Mouse (Mus musculus): ENCODE data around the gene Rplp0. TPM values are rescaled to one million over a fixed set of nuclear protein-coding genes. Genes with fewer than 3 reads are reported as not detected.
A peak's percentile ranks its signal among the peaks of the same experiment; 100 is the strongest.

Gene Rplp0
- polyA plus RNA-seq (2021), result 1,079 TPM

DNA sequence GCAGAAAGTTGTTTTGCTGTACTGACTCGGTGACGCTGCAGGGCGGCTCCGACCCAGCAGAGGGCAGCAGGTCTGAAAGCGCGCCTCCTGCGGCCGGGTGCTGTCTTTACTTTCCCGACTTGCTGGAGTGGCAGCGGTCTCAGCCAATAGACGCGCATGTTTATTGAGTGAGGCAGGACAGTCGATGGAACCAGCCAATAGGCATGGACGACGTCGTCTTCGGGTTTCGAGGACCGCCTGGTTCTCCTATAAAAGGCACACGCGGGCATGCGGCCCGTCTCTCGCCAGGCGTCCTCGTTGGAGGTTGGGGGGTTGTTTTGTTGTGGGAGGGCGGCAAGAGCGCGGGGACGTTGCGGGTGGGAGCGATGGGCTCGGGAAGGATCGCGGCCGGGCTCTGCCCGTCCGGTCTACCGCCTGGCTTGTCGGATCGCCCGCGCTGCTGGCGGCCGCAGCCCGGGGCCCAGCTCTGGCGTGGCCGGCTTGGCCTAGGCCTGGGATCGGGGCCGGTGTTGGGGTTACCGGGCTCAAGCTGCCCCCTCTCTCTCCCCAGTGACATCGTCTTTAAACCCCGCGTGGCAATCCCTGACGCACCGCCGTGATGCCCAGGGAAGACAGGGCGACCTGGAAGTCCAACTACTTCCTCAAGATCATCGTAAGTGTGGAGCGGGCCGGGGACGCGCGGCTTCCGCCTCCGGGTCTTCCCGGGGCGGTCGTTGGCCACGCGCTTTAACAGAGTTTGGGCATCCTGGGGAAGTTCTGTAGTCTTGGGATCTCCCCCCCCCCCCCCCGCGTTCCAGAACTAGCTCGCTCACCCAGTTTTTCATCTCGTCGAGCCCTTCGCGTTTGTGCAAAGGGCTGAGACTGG, at the start of gene Rplp0:
TSS of gene Rplp0 (plus strand) at position 231 of the 865 bp plus-strand sequence.
- in situ Hi-C loops (cut with MboI; ENCODE audit: low pct_unique_long_range_greater_than_20kb), result no loop called here
- peak; percentile 98 for DNase-seq (ENCODE audit: low read depth, low spot score)
- CTCF ChIA-PET, result interaction anchor here (1.0 to 1.3 kb wide), 4 partner anchors 14 to 51 kb away, joined by 3 to 4 read pairs (median 3); no protein-coding TSS in a partner anchor
- peak; percentile 98 for ATAC-seq
- POLR2A ChIA-PET, result interaction anchor here (0.6 to 1.7 kb wide), 11 partner anchors 9 to 401 kb away, joined by 3 to 7 read pairs (median 4); partner anchors contain the start of genes Mlec and Rab35
- no peaks in the 10 kb centered on the region for H3K27me3 ChIP-seq
- TF ChIP-seq CTCF (IDR thresholded peaks at IDR 0.05), result no peak

DNA sequence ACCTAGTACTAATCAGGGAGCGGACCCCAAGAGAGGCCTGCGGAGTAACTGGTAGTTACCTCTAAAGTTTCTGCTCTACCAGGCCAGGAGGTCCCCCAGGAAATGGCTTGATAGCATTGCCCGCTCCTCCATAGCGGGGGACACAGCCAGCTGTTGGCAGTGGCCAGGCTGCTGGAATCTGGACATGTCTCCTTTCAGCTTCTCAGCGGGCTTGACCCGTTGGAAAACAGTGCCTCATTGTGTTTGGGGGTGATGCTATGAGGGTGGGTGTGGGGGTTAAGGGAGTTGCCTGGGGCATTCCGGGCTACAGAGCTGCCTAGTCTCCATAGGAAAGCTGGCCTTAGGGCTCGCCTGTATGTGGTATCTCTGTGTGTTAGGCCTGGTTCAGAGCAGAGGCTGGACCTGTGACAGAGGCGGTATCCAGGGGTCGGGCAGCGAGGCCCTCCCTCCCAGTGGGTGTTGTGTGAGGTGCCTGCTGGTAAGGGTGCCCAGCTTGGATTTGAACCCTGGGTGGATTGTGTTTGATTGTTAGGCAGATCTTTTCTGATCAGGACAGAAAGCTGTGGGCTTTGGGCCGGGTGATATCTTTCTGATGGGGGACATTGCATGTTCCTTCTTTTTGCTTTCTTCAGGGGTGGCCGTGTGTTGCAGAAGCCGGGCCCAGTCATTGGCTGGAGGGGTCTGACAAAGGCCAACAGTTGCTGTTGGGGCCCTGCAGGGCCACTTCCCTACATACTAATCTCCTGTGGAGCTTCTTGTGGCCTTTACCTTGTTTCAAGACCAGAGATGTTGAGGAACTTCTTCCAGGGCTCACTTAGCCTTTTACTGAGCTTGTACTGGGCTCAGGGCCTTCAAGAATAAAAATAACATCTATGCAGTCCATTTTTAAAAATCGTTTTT, 49.2 kb upstream of the Rplp0 start:
- DNase-seq (ENCODE audit: low read depth, low spot score) (no peak), ATAC-seq (no peak)
- TF ChIP-seq CTCF (IDR thresholded peaks at IDR 0.05), result no peak
- in situ Hi-C loops (cut with MboI; ENCODE audit: low pct_unique_long_range_greater_than_20kb), result loop anchor here (25.0 kb wide), 1 partner anchor 1523 kb away; the partner anchor contains the start of gene Ssh1
- ChIA-PET CTCF (interaction anchor here (1.2 to 12.8 kb wide), 5 partner anchors 13 to 49 kb away, joined by 3 to 160 read pairs (median 21); partner anchors contain the start of gene Rplp0), POLR2A (interaction anchor here (1.0 to 7.4 kb wide), 5 partner anchors 11 to 54 kb away, joined by 3 to 80 read pairs (median 3); no protein-coding TSS in a partner anchor)
- no peaks in the 10 kb centered on the region for H3K27me3 ChIP-seq

DNA sequence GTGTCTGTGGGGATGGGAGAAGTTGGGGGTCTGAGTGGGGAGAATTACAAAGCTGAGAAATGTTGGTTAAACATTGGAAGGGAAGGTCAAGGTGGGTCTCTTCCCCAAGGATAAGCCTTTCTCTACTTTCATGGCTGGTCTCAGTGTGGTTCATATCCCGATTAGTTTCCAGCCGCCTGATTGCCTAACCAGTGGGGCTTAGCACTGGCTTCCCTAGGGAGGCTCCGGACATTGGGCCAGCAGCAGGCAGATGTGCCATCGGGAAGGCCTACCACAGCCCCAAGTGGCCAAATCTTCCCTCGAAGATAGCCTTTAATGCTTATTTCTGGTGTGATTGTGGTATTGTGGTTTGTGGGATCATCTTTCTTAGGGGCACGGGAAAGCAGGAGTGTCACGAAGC, 46.9 kb upstream of the Rplp0 start:
- no peak for TF ChIP-seq CTCF (IDR thresholded peaks at IDR 0.05)
- CTCF ChIA-PET, result interaction anchor here (6.8 to 12.8 kb wide), 2 partner anchors 11 to 27 kb away, joined by 48 to 160 read pairs; no protein-coding TSS in a partner anchor
- H3K27me3 ChIP-seq, result no peaks in the 10 kb centered on the region
- POLR2A ChIA-PET, result interaction anchor here (1.2 kb wide), 1 partner anchor 22 kb away, joined by 3 read pairs; no protein-coding TSS in a partner anchor
- ATAC-seq (no peak), DNase-seq (ENCODE audit: low read depth, low spot score) (no peak)
- in situ Hi-C loops (cut with MboI; ENCODE audit: low pct_unique_long_range_greater_than_20kb), result loop anchor here (25.0 kb wide), 1 partner anchor 1525 kb away; the partner anchor contains the start of gene Ssh1

DNA sequence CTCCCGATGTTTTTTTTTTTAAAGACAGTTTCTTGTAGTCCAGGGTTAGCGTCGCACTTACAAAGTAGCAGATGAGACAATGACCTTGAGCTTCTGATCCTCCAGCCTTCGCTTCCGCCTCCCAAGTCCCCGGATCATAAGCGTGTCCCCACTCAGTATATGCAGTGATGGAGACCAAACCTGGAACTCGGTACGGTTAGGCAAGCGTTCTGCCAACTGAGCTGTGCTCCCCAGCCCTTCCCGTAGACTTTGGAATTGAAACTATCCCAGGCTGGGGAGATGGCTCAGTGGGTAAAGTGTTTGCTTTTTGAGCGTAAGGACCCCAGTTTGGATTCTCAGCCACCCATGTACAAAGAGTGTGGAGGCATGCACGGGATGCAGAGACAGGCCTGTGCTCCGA, 46.0 kb upstream of the Rplp0 start:
- no peaks in the 10 kb centered on the region for H3K27me3 ChIP-seq
- no peak for TF ChIP-seq CTCF (IDR thresholded peaks at IDR 0.05)
- ChIA-PET CTCF (interaction anchor here (6.8 kb wide), 1 partner anchor 10 kb away, joined by 48 read pairs; no protein-coding TSS in a partner anchor), POLR2A (interaction anchor here (0.7 kb wide), 1 partner anchor 14 kb away, joined by 3 read pairs; no protein-coding TSS in a partner anchor)
- ATAC-seq (no peak), DNase-seq (ENCODE audit: low read depth, low spot score) (no peak)
- in situ Hi-C loops (cut with MboI; ENCODE audit: low pct_unique_long_range_greater_than_20kb), result loop anchor here (25.0 kb wide), 1 partner anchor 1526 kb away; the partner anchor contains the start of gene Ssh1

DNA sequence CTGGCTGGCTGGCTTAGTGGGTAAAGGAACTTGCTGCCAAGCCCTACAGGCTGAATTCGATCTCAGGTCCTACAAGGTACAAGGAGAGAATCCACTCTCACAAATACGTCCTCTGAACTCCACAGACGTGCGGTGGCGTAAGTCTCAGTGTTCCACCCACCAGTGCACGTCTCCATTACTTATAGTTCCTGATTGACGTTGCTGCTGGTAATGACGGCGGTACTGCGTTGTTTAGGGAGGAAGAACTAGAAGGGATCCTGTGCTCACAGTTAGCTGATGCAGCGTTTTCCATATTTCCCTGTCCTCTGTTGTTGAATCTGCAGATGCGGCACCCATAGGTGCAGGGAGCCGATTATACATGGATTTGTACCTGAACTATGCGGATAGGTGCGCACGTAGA, 45.5 kb upstream of the Rplp0 start:
- CTCF ChIA-PET, result interaction anchor here (6.8 kb wide), 1 partner anchor 9 kb away, joined by 48 read pairs; no protein-coding TSS in a partner anchor
- ATAC-seq, result no peak
- POLR2A ChIA-PET, result interaction anchor here (0.7 kb wide), 1 partner anchor 13 kb away, joined by 3 read pairs; no protein-coding TSS in a partner anchor

DNA sequence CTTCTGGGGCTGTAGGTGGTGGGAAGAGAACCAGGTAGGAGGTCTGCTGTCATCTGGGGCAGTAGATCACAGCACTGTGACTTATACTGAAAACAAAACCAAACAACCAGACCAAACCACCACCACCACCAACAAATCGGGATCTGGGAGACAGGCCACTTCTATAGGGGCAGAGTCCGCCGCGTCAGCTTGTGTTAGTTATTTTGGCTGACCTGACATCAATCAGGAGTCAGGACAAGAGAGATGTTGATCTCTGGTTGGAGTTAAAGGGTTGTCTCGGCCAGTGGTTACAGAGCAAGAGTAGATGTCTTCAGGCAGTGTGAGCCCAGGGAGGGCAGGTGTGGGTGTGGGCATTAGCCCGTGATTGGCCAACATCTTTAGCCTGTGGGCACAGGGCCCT, 44.9 kb upstream of the Rplp0 start:
- no peak for ATAC-seq
- ChIA-PET POLR2A (interaction anchor here (0.8 to 1.0 kb wide), 2 partner anchors 10 to 24 kb away, joined by 3 to 4 read pairs; no protein-coding TSS in a partner anchor), CTCF (interaction anchor here (1.1 to 2.6 kb wide), 3 partner anchors 9 to 43 kb away, joined by 3 to 15 read pairs (median 4); no protein-coding TSS in a partner anchor)
- DNase-seq (ENCODE audit: low read depth, low spot score), result no peak
- H3K27me3 ChIP-seq, result no peaks in the 10 kb centered on the region
- TF ChIP-seq CTCF (IDR thresholded peaks at IDR 0.05), result no peak
- in situ Hi-C loops (cut with MboI; ENCODE audit: low pct_unique_long_range_greater_than_20kb), result loop anchor here (25.0 kb wide), 1 partner anchor 1527 kb away; the partner anchor contains the start of gene Ssh1

More for the DNA sequence above, 45.5 kb upstream of the Rplp0 start:
- no peaks in the 10 kb centered on the region for H3K27me3 ChIP-seq
- TF ChIP-seq CTCF (IDR thresholded peaks at IDR 0.05), result no peak
- in situ Hi-C loops (cut with MboI; ENCODE audit: low pct_unique_long_range_greater_than_20kb), result loop anchor here (25.0 kb wide), 1 partner anchor 1526 kb away; the partner anchor contains the start of gene Ssh1
- no peak for DNase-seq (ENCODE audit: low read depth, low spot score)

DNA sequence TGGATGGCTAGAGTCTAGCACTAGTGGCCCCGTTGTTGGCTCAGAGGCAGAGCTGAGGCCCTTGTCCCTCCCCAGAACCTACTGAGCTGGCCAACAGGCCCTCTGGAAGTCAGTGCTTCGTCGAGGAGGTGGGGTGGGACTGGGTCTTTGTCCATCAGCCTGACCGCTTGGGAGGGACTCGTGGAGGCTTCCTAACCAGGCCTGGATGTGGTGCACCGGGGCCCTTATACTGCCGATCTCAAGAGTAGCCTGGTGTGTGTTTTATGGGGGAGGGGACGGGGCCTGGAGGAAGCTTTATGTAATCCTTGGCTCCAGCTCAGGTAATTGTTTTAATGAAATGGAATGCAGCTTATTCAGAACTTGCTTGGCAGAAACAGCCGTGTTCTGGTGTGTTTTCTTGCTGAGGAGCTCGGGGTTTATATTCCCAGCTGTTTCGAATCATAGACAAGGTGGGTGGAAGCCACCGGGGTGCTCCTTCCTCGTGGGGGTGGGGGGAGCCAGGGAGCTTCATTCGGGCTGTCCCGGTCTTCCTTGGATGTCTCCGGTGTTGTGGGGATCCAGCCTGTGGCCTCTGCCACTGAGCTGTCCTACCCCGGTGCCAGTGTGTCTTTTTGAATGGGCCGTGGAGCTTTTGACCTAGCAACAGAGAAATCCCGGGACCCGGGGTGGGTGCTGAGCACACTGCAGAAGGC, 44.2 kb upstream of the Rplp0 start:
- in situ Hi-C loops (cut with MboI; ENCODE audit: low pct_unique_long_range_greater_than_20kb), result loop anchor here (25.0 kb wide), 1 partner anchor 1528 kb away; the partner anchor contains the start of gene Ssh1
- CTCF ChIA-PET, result interaction anchor here (0.8 to 2.6 kb wide), 5 partner anchors 9 to 44 kb away, joined by 3 to 15 read pairs (median 3); no protein-coding TSS in a partner anchor
- ATAC-seq (peak; percentile 59), DNase-seq (ENCODE audit: low read depth, low spot score) (no peak)
- POLR2A ChIA-PET, result interaction anchor here (0.8 to 1.0 kb wide), 2 partner anchors 10 to 23 kb away, joined by 3 to 4 read pairs; no protein-coding TSS in a partner anchor
- no peak for TF ChIP-seq CTCF (IDR thresholded peaks at IDR 0.05)
- H3K27me3 ChIP-seq, result no peaks in the 10 kb centered on the region

DNA sequence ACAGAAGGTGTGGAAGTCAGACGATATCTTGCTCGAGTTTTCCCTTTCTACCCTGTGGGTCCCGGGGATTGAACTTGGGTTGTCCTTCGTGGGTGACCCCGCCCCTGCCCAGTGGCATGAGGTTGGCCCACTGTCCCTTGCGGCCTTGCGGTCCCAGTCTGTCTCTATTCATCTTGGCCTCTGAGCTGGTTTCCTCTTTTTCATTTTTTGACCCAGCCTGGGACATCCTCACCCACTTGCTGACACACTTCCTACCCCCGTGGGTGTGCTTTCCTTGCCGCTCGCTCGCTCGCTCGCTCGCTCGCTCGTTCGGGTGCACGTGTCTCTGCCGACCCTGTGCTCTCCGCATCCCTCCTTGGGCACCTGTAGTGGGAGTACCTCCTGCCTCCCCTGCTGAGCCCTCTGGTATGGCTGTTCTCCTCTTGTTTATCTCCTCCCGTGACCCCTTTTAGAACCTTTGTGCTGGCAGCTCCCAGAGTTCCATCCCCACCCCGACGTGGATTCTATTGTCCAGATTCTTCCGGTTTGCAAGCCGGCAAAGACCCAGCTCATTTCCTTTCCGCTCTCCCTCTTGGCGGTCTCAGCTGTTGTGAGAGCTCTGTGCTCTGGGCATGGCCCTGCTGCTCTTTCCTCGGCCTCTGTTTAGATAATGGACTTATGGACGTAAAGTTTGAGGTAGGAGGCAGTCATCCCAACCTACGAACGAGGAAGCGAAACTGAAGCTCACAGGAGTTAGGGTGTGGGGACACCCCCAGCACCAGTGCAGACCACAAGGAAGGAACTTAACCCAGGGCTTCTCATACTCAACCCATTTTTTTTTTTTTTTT, 43.0 kb upstream of the Rplp0 start:
- in situ Hi-C loops (cut with MboI; ENCODE audit: low pct_unique_long_range_greater_than_20kb), result loop anchor here (25.0 kb wide), 1 partner anchor 1529 kb away; the partner anchor contains the start of gene Ssh1
- TF ChIP-seq CTCF (IDR thresholded peaks at IDR 0.05), result no peak
- no peaks in the 10 kb centered on the region for H3K27me3 ChIP-seq
- POLR2A ChIA-PET, result interaction anchor here (0.8 to 1.1 kb wide), 2 partner anchors 19 to 102 kb away, joined by 4 read pairs; no protein-coding TSS in a partner anchor
- CTCF ChIA-PET, result interaction anchor here (1.1 to 2.6 kb wide), 3 partner anchors 15 to 26 kb away, joined by 3 to 15 read pairs (median 3); no protein-coding TSS in a partner anchor
- ATAC-seq, result no peak
- DNase-seq (ENCODE audit: low read depth, low spot score), result no peak
